Mouse (Mus musculus): ENCODE data around the gene Sort1. TPM values are rescaled to one million over a fixed set of nuclear protein-coding genes. Genes with fewer than 3 reads are reported as not detected.

Sort1 gene
- polyA plus RNA-seq, 1 experiment from 2014 or later = 12.1 TPM

GRCm38 (mm10) chr3:108322136-108322535 is 38.3 kb downstream of the Sort1 start:
- whole genome bisulfite sequencing = 92% methylated on average over 4 of the region's 4 CpGs
- no peak overlapping the region for H3K27ac ChIP-seq
- H3K9me3 ChIP-seq (replicated peaks) = no peaks in the 10 kb centered on the region
- H3K36me3 ChIP-seq = peaks cover 16% of the 10 kb centered on the region
- DNase-seq (ENCODE audit: low spot score) = no peak
- no peak overlapping the region for H3K4me3 ChIP-seq
- H3K4me1 ChIP-seq = peaks cover 29% of the 10 kb centered on the region
- H3K27me3 ChIP-seq (ENCODE audit: low read depth, poor library complexity, severe bottlenecking) = no peaks in the 10 kb centered on the region

- H3K36me3 ChIP-seq = peaks cover 16% of the 10 kb centered on the region
- no peak for DNase-seq (ENCODE audit: low spot score)
- peaks cover 26% of the 10 kb centered on the region for H3K4me1 ChIP-seq
- no peak overlapping the region for H3K27ac ChIP-seq
- H3K9me3 ChIP-seq (replicated peaks) = no peaks in the 10 kb centered on the region
- WGBS = 83% methylated on average over 3 of the region's 3 CpGs
- no peak overlapping the region for H3K4me3 ChIP-seq
- H3K27me3 ChIP-seq (ENCODE audit: low read depth, poor library complexity, severe bottlenecking) = no peaks in the 10 kb centered on the region
Measured at GRCm38 (mm10) chr3:108322962-108323361, 39.1 kb downstream of the Sort1 start.

- Histone ChIP-seq H3K27me3 (ENCODE audit: low read depth, poor library complexity, severe bottlenecking) (no peaks in the 10 kb centered on the region), H3K36me3 (peaks cover 24% of the 10 kb centered on the region), H3K9me3 (replicated peaks) (no peaks in the 10 kb centered on the region), H3K27ac (no peak overlapping the region), H3K4me3 (no peak overlapping the region), H3K4me1 (peaks cover 12% of the 10 kb centered on the region)
- no peak for DNase-seq (ENCODE audit: low spot score)
- WGBS = 91% methylated on average over 4 of the region's 4 CpGs
Measured at GRCm38 (mm10) chr3:108324837-108325236, 41.0 kb downstream of the Sort1 start.

- H3K4me3 ChIP-seq = no peak overlapping the region
- H3K4me1 ChIP-seq = peaks cover 7% of the 10 kb centered on the region
- H3K27me3 ChIP-seq (ENCODE audit: low read depth, poor library complexity, severe bottlenecking) = no peaks in the 10 kb centered on the region
- peaks cover 31% of the 10 kb centered on the region for H3K36me3 ChIP-seq
- H3K9me3 ChIP-seq (replicated peaks) = no peaks in the 10 kb centered on the region
- 95% methylated on average over 9 of the region's 9 CpGs for WGBS
- no peak overlapping the region for H3K27ac ChIP-seq
- no peak for DNase-seq (ENCODE audit: low spot score)
Measured at GRCm38 (mm10) chr3:108325521-108325920, 41.6 kb downstream of the Sort1 start.

GRCm38 (mm10) chr3:108327275-108327674 is 43.4 kb downstream of the Sort1 start:
- Histone ChIP-seq H3K9me3 (replicated peaks) (no peaks in the 10 kb centered on the region), H3K4me1 (peaks cover 4% of the 10 kb centered on the region), H3K4me3 (no peak overlapping the region), H3K36me3 (peaks cover 46% of the 10 kb centered on the region), H3K27me3 (ENCODE audit: low read depth, poor library complexity, severe bottlenecking) (no peaks in the 10 kb centered on the region), H3K27ac (no peak overlapping the region)
- WGBS = 94% methylated on average over 8 of the region's 8 CpGs
- DNase-seq (ENCODE audit: low spot score) = no peak

GRCm38 (mm10) chr3:108327916-108328315 is 44.0 kb downstream of the Sort1 start:
- no peaks in the 10 kb centered on the region for H3K9me3 ChIP-seq (replicated peaks)
- WGBS = 76% methylated on average over 3 of the region's 3 CpGs
- peaks cover 4% of the 10 kb centered on the region for H3K4me1 ChIP-seq
- H3K27ac ChIP-seq = no peak overlapping the region
- H3K36me3 ChIP-seq = peaks cover 52% of the 10 kb centered on the region
- no peak for DNase-seq (ENCODE audit: low spot score)
- H3K27me3 ChIP-seq (ENCODE audit: low read depth, poor library complexity, severe bottlenecking) = no peaks in the 10 kb centered on the region
- H3K4me3 ChIP-seq = no peak overlapping the region

GRCm38 (mm10) chr3:108328441-108328841 is 44.6 kb downstream of the Sort1 start:
- no peaks in the 10 kb centered on the region for H3K27me3 ChIP-seq (ENCODE audit: low read depth, poor library complexity, severe bottlenecking)
- 68% methylated on average over 9 of the region's 9 CpGs for WGBS
- H3K27ac ChIP-seq = no peak overlapping the region; the same call in 1 of the 2 replicates
- H3K4me3 ChIP-seq = no peak overlapping the region
- peaks cover 4% of the 10 kb centered on the region for H3K4me1 ChIP-seq
- H3K36me3 ChIP-seq = peaks cover 54% of the 10 kb centered on the region
- no peaks in the 10 kb centered on the region for H3K9me3 ChIP-seq (replicated peaks)
- DNase-seq (ENCODE audit: low spot score) = no peak

GRCm38 (mm10) chr3:108330812-108331211 is 46.9 kb downstream of the Sort1 start:
- Histone ChIP-seq H3K36me3 (peaks cover 60% of the 10 kb centered on the region), H3K9me3 (replicated peaks) (no peaks in the 10 kb centered on the region), H3K4me1 (peaks cover 4% of the 10 kb centered on the region), H3K4me3 (no peak overlapping the region), H3K27me3 (ENCODE audit: low read depth, poor library complexity, severe bottlenecking) (no peaks in the 10 kb centered on the region), H3K27ac (no peak overlapping the region)
- DNase-seq (ENCODE audit: low spot score) = no peak
- WGBS = 90% methylated on average over 6 of the region's 6 CpGs

GRCm38 (mm10) chr3:108336878-108337277 is 53.0 kb downstream of the Sort1 start:
- Histone ChIP-seq H3K27me3 (ENCODE audit: low read depth, poor library complexity, severe bottlenecking) (no peaks in the 10 kb centered on the region), H3K36me3 (peaks cover 66% of the 10 kb centered on the region), H3K4me1 (no peaks in the 10 kb centered on the region), H3K9me3 (replicated peaks) (no peaks in the 10 kb centered on the region), H3K4me3 (no peak overlapping the region), H3K27ac (no peak overlapping the region)
- 92% methylated on average over 5 of the region's 5 CpGs for WGBS
- DNase-seq (ENCODE audit: low spot score) = no peak

- Histone ChIP-seq H3K9me3 (replicated peaks) (no peaks in the 10 kb centered on the region), H3K27ac (no peak overlapping the region), H3K27me3 (ENCODE audit: low read depth, poor library complexity, severe bottlenecking) (no peaks in the 10 kb centered on the region), H3K4me1 (no peaks in the 10 kb centered on the region), H3K4me3 (no peak overlapping the region), H3K36me3 (peaks cover 62% of the 10 kb centered on the region)
- no peak for DNase-seq (ENCODE audit: low spot score)
- WGBS = 89% methylated on average over 2 of the region's 2 CpGs
Measured at GRCm38 (mm10) chr3:108341040-108341439, 57.2 kb downstream of the Sort1 start.

- Histone ChIP-seq H3K4me1 (no peaks in the 10 kb centered on the region), H3K9me3 (replicated peaks) (no peaks in the 10 kb centered on the region), H3K27ac (no peak overlapping the region), H3K27me3 (ENCODE audit: low read depth, poor library complexity, severe bottlenecking) (no peaks in the 10 kb centered on the region), H3K36me3 (peaks cover 70% of the 10 kb centered on the region), H3K4me3 (no peak overlapping the region)
- no peak for DNase-seq (ENCODE audit: low spot score)
- 80% methylated on average over 7 of the region's 7 CpGs for WGBS
Measured at GRCm38 (mm10) chr3:108342185-108342584, 58.3 kb downstream of the Sort1 start.

GRCm38 (mm10) chr3:108345855-108346254 is 62.0 kb downstream of the Sort1 start:
- H3K4me3 ChIP-seq = no peak overlapping the region
- no peak overlapping the region for H3K27ac ChIP-seq
- H3K36me3 ChIP-seq = peaks cover 75% of the 10 kb centered on the region
- H3K4me1 ChIP-seq = no peaks in the 10 kb centered on the region
- DNase-seq (ENCODE audit: low spot score) = no peak
- WGBS = 92% methylated on average over 7 of the region's 7 CpGs
- H3K27me3 ChIP-seq (ENCODE audit: low read depth, poor library complexity, severe bottlenecking) = no peaks in the 10 kb centered on the region
- H3K9me3 ChIP-seq (replicated peaks) = no peaks in the 10 kb centered on the region

- no peaks in the 10 kb centered on the region for H3K27me3 ChIP-seq (ENCODE audit: low read depth, poor library complexity, severe bottlenecking)
- WGBS = 79% methylated on average over 9 of the region's 9 CpGs
- H3K36me3 ChIP-seq = peaks cover 72% of the 10 kb centered on the region
- no peaks in the 10 kb centered on the region for H3K9me3 ChIP-seq (replicated peaks)
- no peak overlapping the region for H3K27ac ChIP-seq
- H3K4me1 ChIP-seq = no peaks in the 10 kb centered on the region
- no peak for DNase-seq (ENCODE audit: low spot score)
- no peak overlapping the region for H3K4me3 ChIP-seq
Measured at GRCm38 (mm10) chr3:108348376-108348775, 64.5 kb downstream of the Sort1 start.

GRCm38 (mm10) chr3:108355245-108355644 is 71.4 kb downstream of the Sort1 start:
- Histone ChIP-seq H3K36me3 (peaks cover 70% of the 10 kb centered on the region), H3K4me1 (peaks cover 4% of the 10 kb centered on the region; the same call in 1 of the 2 replicates), H3K27me3 (ENCODE audit: low read depth, poor library complexity, severe bottlenecking) (no peaks in the 10 kb centered on the region), H3K27ac (no peak overlapping the region), H3K9me3 (replicated peaks) (no peaks in the 10 kb centered on the region), H3K4me3 (no peak overlapping the region)
- DNase-seq (ENCODE audit: low spot score) = no peak
- 95% methylated on average over 3 of the region's 3 CpGs for WGBS

Measured in limb, embryonic 10.5 days (tissue).